Mouse (Mus musculus) forebrain, embryonic 14.5 days (tissue): ENCODE results near the gene Gm11541. TPM values are rescaled to one million over a fixed set of nuclear protein-coding genes. Genes with fewer than 3 reads are reported as not detected.
"Not testable (repeated sequence)": the region's sequence is repeated elsewhere in the genome, so short reads cannot be mapped to it uniquely, and the experiment has no call there.

Experiments
- ATAC-seq: fragments of 200-750 bp; cut with Nextera tagmentation; 2 replicates; pipeline ENCODE4 v1.8.0; 2017; ENCODE audit warnings: mild to moderate bottlenecking, moderate library complexity
- DNase-seq: peaks from one replicate; pipeline ENCODE4 v3.0.0-alpha.2; 2015; ENCODE audit warnings: low spot score
- H3K27ac ChIP-seq: fragments of 300-500 bp; sonication (generic); 2 replicates; pipeline ENCODE4 v1.5.1; 2014; ENCODE audit warnings: low read depth, mild to moderate bottlenecking, control low read depth, low read length, moderate library complexity
- H3K27me3 ChIP-seq: fragments of 300-500 bp; sonication (generic); replicated peaks from 2 replicates; pipeline ENCODE4 v1.6.1; 2014; ENCODE audit warnings: low read length, control low read depth, mixed read lengths; ENCODE audit not compliant: control insufficient read depth, insufficient read depth
- H3K36me3 ChIP-seq: fragments of 300-500 bp; sonication (generic); 2 replicates; pipeline ENCODE4 v1.6.1; 2014; ENCODE audit warnings: low read length, control low read depth; ENCODE audit not compliant: control insufficient read depth, insufficient read depth
- H3K4me1 ChIP-seq: fragments of 300-500 bp; sonication (generic); 2 replicates; pipeline ENCODE4 v1.6.1; 2014; ENCODE audit warnings: antibody characterized with exemption, low read length, control low read depth; ENCODE audit not compliant: control insufficient read depth, insufficient read depth
- H3K4me2 ChIP-seq: fragments of 300-500 bp; sonication (generic); 2 replicates; pipeline ENCODE4 v1.6.1; 2014; ENCODE audit warnings: mild to moderate bottlenecking, control low read depth, low read length
- H3K4me3 ChIP-seq: fragments of 300-500 bp; sonication (generic); 2 replicates; pipeline ENCODE4 v1.5.1; 2014; ENCODE audit warnings: low read depth, low read length, control low read depth
- H3K9ac ChIP-seq: fragments of 300-500 bp; sonication (generic); 2 replicates; pipeline ENCODE4 v1.6.1; 2014; ENCODE audit warnings: mild to moderate bottlenecking, low read length, control low read depth, moderate library complexity
- H3K9me3 ChIP-seq: fragments of 300-500 bp; sonication (generic); replicated peaks from 2 replicates; pipeline ENCODE4 v1.6.1; 2016; ENCODE audit warnings: low read length, control low read depth, mixed read lengths; ENCODE audit not compliant: control insufficient read depth
- WGBS: fragments of 180-500 bp; shearing (Covaris S2); extraction: QIAGEN DNeasy Blood & Tissue Kit; methylation state at CpG from one replicate; pipeline ENCODE4 v1.1.7; 2014; 5-methylcytosine and 5-hydroxymethylcytosine counted together
- polyA plus RNA-seq: library from polyadenylated mRNA; unstranded; fragments of >200 nt; fragmentation: Nextera tagmentation; extraction: Ambion mirVana; gene quantifications from 2 replicates; pipeline ENCODE4 v1.2.1, GENCODE M21; 2014

Gm11541 gene
- polyA plus RNA-seq, 1 experiment from 2014 or later = not detected

- H3K4me2 ChIP-seq = no peak overlapping the region
- H3K27me3 ChIP-seq = no peaks in the 10 kb centered on the region
- H3K27ac ChIP-seq = no peak overlapping the region
- H3K9ac ChIP-seq = no peak overlapping the region
- no peak overlapping the region for H3K4me3 ChIP-seq
- 65% methylated on average over 27 of the region's 27 CpGs for WGBS
- no peaks in the 10 kb centered on the region for H3K36me3 ChIP-seq
- H3K9me3 ChIP-seq = no peaks in the 10 kb centered on the region
- DNase-seq = no peak
- no peak for ATAC-seq
- no peaks in the 10 kb centered on the region for H3K4me1 ChIP-seq
Measured at GRCm38 (mm10) chr11:94701401-94702215, 2.7 kb downstream of the Gm11541 start.

- no peaks in the 10 kb centered on the region for H3K9me3 ChIP-seq
- 94% methylated on average over 3 of the region's 3 CpGs for WGBS
- no peaks in the 10 kb centered on the region for H3K27me3 ChIP-seq
- H3K9ac ChIP-seq = no peak overlapping the region
- no peak overlapping the region for H3K27ac ChIP-seq
- DNase-seq = no peak
- H3K4me1 ChIP-seq = no peaks in the 10 kb centered on the region
- H3K4me2 ChIP-seq = no peak overlapping the region
- H3K36me3 ChIP-seq = no peaks in the 10 kb centered on the region
- no peak for ATAC-seq
- no peak overlapping the region for H3K4me3 ChIP-seq
Measured at GRCm38 (mm10) chr11:94699399-94699798, 4.9 kb downstream of the Gm11541 start.

DNA sequence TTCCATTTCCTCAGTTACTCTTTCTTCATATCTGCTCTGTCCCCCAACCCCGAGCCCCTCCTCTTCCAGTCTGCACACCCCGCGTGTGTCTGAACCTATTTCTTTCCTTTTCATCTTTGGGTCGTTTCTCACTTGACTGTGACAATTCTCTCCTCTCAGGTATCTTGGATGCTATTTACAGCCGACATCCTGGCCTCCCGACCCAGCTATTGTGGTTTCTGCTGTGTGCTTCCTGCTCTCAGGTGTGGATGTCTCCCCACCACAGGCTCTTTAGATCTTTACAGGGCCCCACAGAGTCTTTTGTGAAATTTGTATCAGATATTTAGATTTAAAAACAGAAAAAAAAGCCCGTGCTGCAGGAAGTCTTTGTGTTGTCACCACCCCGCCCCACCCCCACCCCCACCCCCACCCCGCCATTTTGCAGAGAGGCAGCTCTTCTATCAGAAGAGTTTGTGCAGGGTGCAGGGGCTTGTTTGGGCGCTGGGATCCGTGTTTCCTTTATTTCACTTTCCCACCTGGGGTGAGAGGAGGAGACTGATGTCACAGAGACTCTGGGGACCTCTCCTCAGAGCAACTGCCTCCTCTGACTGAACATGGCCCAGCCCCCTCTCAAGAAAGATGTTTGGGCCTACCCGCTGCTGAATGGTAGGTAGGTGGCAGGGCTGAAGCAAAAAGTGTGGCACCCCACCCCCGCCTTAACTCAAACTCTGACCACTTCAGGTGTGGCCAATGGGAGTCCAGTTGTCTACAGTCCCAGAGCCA, 6.4 kb downstream of the Gm11541 start:
- no peak for ATAC-seq
- H3K27me3 ChIP-seq = no peaks in the 10 kb centered on the region
- WGBS = 50% methylated on average over 13 of the region's 13 CpGs

GRCm38 (mm10) chr11:94697140-94697539, 7.2 kb downstream of the Gm11541 start:
- Histone ChIP-seq H3K4me2 (no peak overlapping the region), H3K36me3 (no peaks in the 10 kb centered on the region), H3K9ac (no peak overlapping the region), H3K27ac (no peak overlapping the region), H3K27me3 (no peaks in the 10 kb centered on the region), H3K4me3 (no peak overlapping the region), H3K4me1 (no peaks in the 10 kb centered on the region), H3K9me3 (no peaks in the 10 kb centered on the region)
- ATAC-seq = no peak
- WGBS = 86% methylated on average over 2 of the region's 2 CpGs
- DNase-seq = no peak

More for the DNA sequence above, 6.4 kb downstream of the Gm11541 start:
- H3K4me1 ChIP-seq = no peaks in the 10 kb centered on the region
- DNase-seq = no peak
- H3K9me3 ChIP-seq = no peaks in the 10 kb centered on the region
- no peaks in the 10 kb centered on the region for H3K36me3 ChIP-seq
- no peak overlapping the region for H3K4me3 ChIP-seq
- H3K9ac ChIP-seq = no peak overlapping the region
- H3K4me2 ChIP-seq = no peak overlapping the region
- H3K27ac ChIP-seq = no peak overlapping the region

GRCm38 (mm10) chr11:94695508-94695907, 8.8 kb downstream of the Gm11541 start:
- ATAC-seq = no peak
- H3K27me3 ChIP-seq = no peaks in the 10 kb centered on the region
- no peak for DNase-seq
- no peaks in the 10 kb centered on the region for H3K4me1 ChIP-seq
- no peaks in the 10 kb centered on the region for H3K9me3 ChIP-seq
- no peak overlapping the region for H3K9ac ChIP-seq
- H3K27ac ChIP-seq = no peak overlapping the region
- no peak overlapping the region for H3K4me3 ChIP-seq
- 89% methylated on average over 6 of the region's 6 CpGs for WGBS
- no peaks in the 10 kb centered on the region for H3K36me3 ChIP-seq
- H3K4me2 ChIP-seq = no peak overlapping the region

GRCm38 (mm10) chr11:94692502-94692901, 11.8 kb downstream of the Gm11541 start:
- H3K9me3 ChIP-seq, H3K27ac ChIP-seq, H3K4me1 ChIP-seq, DNase-seq, ATAC-seq, H3K9ac ChIP-seq, H3K27me3 ChIP-seq, H3K36me3 ChIP-seq, H3K4me2 ChIP-seq, H3K4me3 ChIP-seq: not testable (repeated sequence)

GRCm38 (mm10) chr11:94687178-94687577, 17.1 kb downstream of the Gm11541 start:
- no peak for ATAC-seq
- no peak overlapping the region for H3K27ac ChIP-seq
- no peak overlapping the region for H3K9ac ChIP-seq
- no peaks in the 10 kb centered on the region for H3K4me1 ChIP-seq
- DNase-seq = no peak
- WGBS = 86% methylated on average over 6 of the region's 6 CpGs
- H3K4me3 ChIP-seq = no peak overlapping the region
- H3K27me3 ChIP-seq = no peaks in the 10 kb centered on the region
- H3K4me2 ChIP-seq = no peak overlapping the region
- H3K9me3 ChIP-seq = no peaks in the 10 kb centered on the region
- no peaks in the 10 kb centered on the region for H3K36me3 ChIP-seq

- Histone ChIP-seq H3K27me3 (no peaks in the 10 kb centered on the region), H3K4me3 (no peak overlapping the region), H3K9me3 (no peaks in the 10 kb centered on the region), H3K4me1 (peaks cover 3% of the 10 kb centered on the region), H3K9ac (no peak overlapping the region), H3K4me2 (no peak overlapping the region), H3K27ac (no peak overlapping the region), H3K36me3 (no peaks in the 10 kb centered on the region)
- 82% methylated on average over 7 of the region's 7 CpGs for WGBS
- ATAC-seq (no peak), DNase-seq (no peak)
Measured at GRCm38 (mm10) chr11:94682427-94682826, 21.9 kb downstream of the Gm11541 start.

DNA sequence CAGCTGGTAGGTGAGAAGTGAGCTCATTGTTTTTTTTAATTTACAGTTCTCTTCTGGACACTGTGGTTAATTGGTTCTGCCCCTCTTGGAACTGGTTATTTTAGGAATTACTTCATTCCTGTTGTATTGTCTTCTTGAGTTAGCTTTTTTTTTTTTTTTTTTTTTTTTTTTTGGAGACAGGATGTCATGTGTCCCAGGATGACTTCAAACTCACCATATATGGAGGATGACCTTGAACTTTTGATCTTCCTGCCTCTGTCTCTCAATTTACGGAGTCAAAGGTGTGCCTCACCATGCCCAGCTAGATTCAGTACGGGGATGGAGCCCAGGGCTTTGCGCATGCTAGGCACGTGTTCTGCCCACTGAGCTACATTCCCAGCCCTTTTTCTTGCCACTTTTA, 22.7 kb downstream of the Gm11541 start:
- no peaks in the 10 kb centered on the region for H3K27me3 ChIP-seq
- H3K9ac ChIP-seq = no peak overlapping the region
- WGBS = 89% methylated on average over 4 of the region's 4 CpGs
- H3K4me1 ChIP-seq = peaks cover 4% of the 10 kb centered on the region
- no peak overlapping the region for H3K4me3 ChIP-seq
- H3K4me2 ChIP-seq = no peak overlapping the region
- no peak overlapping the region for H3K27ac ChIP-seq
- DNase-seq (no peak), ATAC-seq (no peak)
- H3K9me3 ChIP-seq = no peaks in the 10 kb centered on the region
- no peaks in the 10 kb centered on the region for H3K36me3 ChIP-seq
